Mouse (Mus musculus) lung, embryonic 14.5 days (tissue): ENCODE measurements around the gene Myo1h. TPM values are rescaled to one million over a fixed set of nuclear protein-coding genes. Genes with fewer than 3 reads are reported as not detected.

ENCODE experiments used
- ATAC-seq: fragments of 200-750 bp; cut with Nextera tagmentation; 2 replicates; pipeline ENCODE4 v1.8.0; 2017; ENCODE audit warnings: mild to moderate bottlenecking, moderate TSS enrichment, moderate library complexity; ENCODE audit not compliant: insufficient read depth
- DNase-seq: peaks from one replicate; pipeline ENCODE4 v3.0.0-alpha.2; 2015
- H3K27ac ChIP-seq: fragments of 300-500 bp; sonication (generic); 2 replicates; pipeline ENCODE4 v1.5.1; 2014; ENCODE audit warnings: low read depth, mild to moderate bottlenecking, moderate library complexity
- H3K27me3 ChIP-seq: fragments of 300-500 bp; sonication (generic); 2 replicates; pipeline ENCODE4 v1.6.1; 2014; ENCODE audit warnings: low read length, control low read depth; ENCODE audit not compliant: insufficient read depth
- H3K36me3 ChIP-seq: fragments of 300-500 bp; sonication (generic); 2 replicates; pipeline ENCODE4 v1.6.1; 2014; ENCODE audit warnings: control low read depth; ENCODE audit not compliant: insufficient read depth
- H3K4me1 ChIP-seq: fragments of 300-500 bp; sonication (generic); 2 replicates; pipeline ENCODE4 v1.6.1; 2014; ENCODE audit warnings: antibody characterized with exemption, control low read depth; ENCODE audit not compliant: insufficient read depth
- H3K4me2 ChIP-seq: fragments of 300-500 bp; sonication (generic); 2 replicates; pipeline ENCODE4 v1.6.1; 2014; ENCODE audit warnings: mild to moderate bottlenecking
- H3K4me3 ChIP-seq: fragments of 300-500 bp; sonication (generic); 2 replicates; pipeline ENCODE4 v1.5.1; 2014; ENCODE audit warnings: low read depth, low read length
- H3K9ac ChIP-seq: fragments of 300-500 bp; sonication (generic); 2 replicates; pipeline ENCODE4 v1.6.1; 2014
- H3K9me3 ChIP-seq: fragments of 300-500 bp; sonication (generic); 2 replicates; pipeline ENCODE4 v1.6.1; 2016; ENCODE audit warnings: low read depth, low read length, control low read depth
- CTCF ChIP-seq: IDR thresholded peaks from 2 replicates; pipeline ENCODE4 v1.5.1; 2016; ENCODE audit warnings: antibody characterized with exemption, low read depth
- WGBS: fragments of 180-500 bp; shearing (Covaris S2); extraction: QIAGEN DNeasy Blood & Tissue Kit; methylation state at CpG from one replicate; pipeline ENCODE4 v1.1.7; 2014; 5-methylcytosine and 5-hydroxymethylcytosine counted together
- microRNA-seq: library from miRNA; unstranded; fragments of <30 nt; microRNA quantifications from one replicate; pipeline ENCODE4, GENCODE M21; 2016; ENCODE audit warnings: borderline number of aligned reads
- polyA plus RNA-seq: library from polyadenylated mRNA; unstranded; fragments of >200 nt; fragmentation: Nextera tagmentation; extraction: Ambion mirVana; gene quantifications from 2 replicates; pipeline ENCODE4 v1.2.1, GENCODE M21; 2014

The Myo1h gene
- polyA plus RNA-seq, 1 experiment from 2014 or later = 2.5 TPM

- Histone ChIP-seq H3K27me3 (no peaks in the 10 kb centered on the region), H3K9me3 (no peaks in the 10 kb centered on the region), H3K4me1 (no peaks in the 10 kb centered on the region), H3K4me2 (no peak overlapping the region), H3K9ac (no peak overlapping the region), H3K4me3 (no peak overlapping the region), H3K36me3 (peaks cover 99% of the 10 kb centered on the region), H3K27ac (no peak overlapping the region)
- no peak for TF ChIP-seq CTCF
- DNase-seq = no peak
- no peak for ATAC-seq
- 87% methylated on average over 14 of the region's 14 CpGs for WGBS
Observed at GRCm38 (mm10) chr5:114406592-114406991, 117.6 kb downstream of the Myo1h start.

- Histone ChIP-seq H3K27ac (no peak overlapping the region), H3K27me3 (no peaks in the 10 kb centered on the region), H3K9me3 (no peaks in the 10 kb centered on the region), H3K4me3 (no peak overlapping the region), H3K36me3 (peaks cover 99% of the 10 kb centered on the region), H3K4me2 (no peak overlapping the region), H3K9ac (no peak overlapping the region), H3K4me1 (peaks cover 5% of the 10 kb centered on the region; the same call in 1 of the 2 replicates)
- TF ChIP-seq CTCF = no peak
- DNase-seq (peak; percentile 24), ATAC-seq (no peak)
- WGBS = 79% methylated on average over 10 of the region's 10 CpGs
Observed at GRCm38 (mm10) chr5:114407269-114407668, 118.3 kb downstream of the Myo1h start.

GRCm38 (mm10) chr5:114407810-114408209 lies 118.8 kb downstream of the Myo1h start:
- DNase-seq (no peak), ATAC-seq (no peak)
- Histone ChIP-seq H3K9me3 (no peaks in the 10 kb centered on the region), H3K27me3 (no peaks in the 10 kb centered on the region), H3K36me3 (peaks cover 99% of the 10 kb centered on the region), H3K4me1 (peaks cover 6% of the 10 kb centered on the region), H3K27ac (no peak overlapping the region), H3K4me3 (no peak overlapping the region), H3K4me2 (no peak overlapping the region), H3K9ac (no peak overlapping the region)
- 82% methylated on average over 9 of the region's 9 CpGs for WGBS
- TF ChIP-seq CTCF = no peak

GRCm38 (mm10) chr5:114408846-114409245 lies 119.9 kb downstream of the Myo1h start:
- ATAC-seq (no peak), DNase-seq (no peak)
- no peaks in the 10 kb centered on the region for H3K27me3 ChIP-seq
- H3K9ac ChIP-seq = no peak overlapping the region
- no peak overlapping the region for H3K4me2 ChIP-seq
- no peak for TF ChIP-seq CTCF
- WGBS = 87% methylated on average over 11 of the region's 11 CpGs
- peaks cover 99% of the 10 kb centered on the region for H3K36me3 ChIP-seq
- H3K27ac ChIP-seq = no peak overlapping the region
- H3K4me1 ChIP-seq = peaks cover 13% of the 10 kb centered on the region
- H3K9me3 ChIP-seq = no peaks in the 10 kb centered on the region
- no peak overlapping the region for H3K4me3 ChIP-seq

GRCm38 (mm10) chr5:114410429-114410828 lies 121.5 kb downstream of the Myo1h start:
- peaks cover 17% of the 10 kb centered on the region for H3K4me1 ChIP-seq
- no peak overlapping the region for H3K4me2 ChIP-seq
- ATAC-seq (no peak), DNase-seq (no peak)
- no peak overlapping the region for H3K27ac ChIP-seq
- TF ChIP-seq CTCF = no peak
- H3K36me3 ChIP-seq = peaks cover 99% of the 10 kb centered on the region
- no peaks in the 10 kb centered on the region for H3K9me3 ChIP-seq
- no peak overlapping the region for H3K9ac ChIP-seq
- H3K27me3 ChIP-seq = no peaks in the 10 kb centered on the region
- 80% methylated on average over 13 of the region's 13 CpGs for WGBS
- no peak overlapping the region for H3K4me3 ChIP-seq

- Histone ChIP-seq H3K27me3 (no peaks in the 10 kb centered on the region), H3K27ac (peak overlapping the region; percentile 85), H3K9ac (no peak overlapping the region), H3K36me3 (peaks cover 99% of the 10 kb centered on the region), H3K4me2 (no peak overlapping the region), H3K4me3 (no peak overlapping the region), H3K9me3 (no peaks in the 10 kb centered on the region), H3K4me1 (peaks cover 17% of the 10 kb centered on the region)
- no peak for TF ChIP-seq CTCF
- WGBS = 27% methylated on average over 23 of the region's 23 CpGs
- DNase-seq (peak; percentile 60), ATAC-seq (peak; percentile 22)
Observed at GRCm38 (mm10) chr5:114412361-114412998, 123.5 kb downstream of the Myo1h start.

- Histone ChIP-seq H3K9ac (no peak overlapping the region), H3K36me3 (peaks cover 99% of the 10 kb centered on the region), H3K9me3 (no peaks in the 10 kb centered on the region), H3K27ac (peak overlapping the region; percentile 85), H3K27me3 (no peaks in the 10 kb centered on the region), H3K4me1 (peaks cover 17% of the 10 kb centered on the region), H3K4me3 (no peak overlapping the region), H3K4me2 (peak overlapping the region; percentile 18; the same call in 1 of the 2 replicates)
- no peak for TF ChIP-seq CTCF
- WGBS = 16% methylated on average over 16 of the region's 16 CpGs
- DNase-seq (peak; percentile 90), ATAC-seq (peak; percentile 88)
Observed at GRCm38 (mm10) chr5:114413067-114413735, 124.2 kb downstream of the Myo1h start.

Small RNA genes within 50 kb of the gene (microRNA-seq; reads per million reads assigned to microRNA genes)
- not detected for gene Mir7027

Other genes with a start within 250 kb of the Myo1h start
- gene Usp30, start 223.7 kb upstream of the Myo1h start, polyA plus RNA-seq = 10.7 and 10.8 TPM in 2 replicates
- gene Svop, start 197.6 kb upstream of the Myo1h start, polyA plus RNA-seq = 0.11 and 0.22 TPM in 2 replicates
- 8.9 and 11.3 TPM in 2 replicates for gene Alkbh2, start 160.9 kb upstream of the Myo1h start, polyA plus RNA-seq
- 44.0 and 44.2 TPM in 2 replicates for gene Ung, start 158.8 kb upstream of the Myo1h start, polyA plus RNA-seq
- gene Acacb, start 142.6 kb upstream of the Myo1h start, polyA plus RNA-seq = 1.7 and 2.3 TPM in 2 replicates
- gene Foxn4, start 15.4 kb upstream of the Myo1h start, polyA plus RNA-seq = 0.16 and 0.22 TPM in 2 replicates
- gene Kctd10, start 91.3 kb downstream of the Myo1h start, polyA plus RNA-seq = 140 and 144 TPM in 2 replicates
- gene Ube3b, start 91.4 kb downstream of the Myo1h start, polyA plus RNA-seq = 56.3 and 59.3 TPM in 2 replicates
- gene Mmab, start 154.9 kb downstream of the Myo1h start, polyA plus RNA-seq = 30.4 and 32.4 TPM in 2 replicates
- gene Mvk, start 155.1 kb downstream of the Myo1h start, polyA plus RNA-seq = 48.4 and 49.2 TPM in 2 replicates